Mouse (Mus musculus): Measurements from ENCODE around the gene Hecw1. TPM values are rescaled to one million over a fixed set of nuclear protein-coding genes. Genes with fewer than 3 reads are reported as not detected.

Hecw1 gene
- total and polyA plus RNA-seq, 2 experiments: not detected

- Histone ChIP-seq H3K9ac (ENCODE audit: low read depth, low read length) (no peak overlapping the region), H3K4me3 (ENCODE audit: insufficient read depth, low read depth, low read length) (no peak overlapping the region), H3K4me1 (ENCODE audit: control insufficient read depth, insufficient read depth, low read length) (no peaks in the 10 kb centered on the region), H3K79me2 (ENCODE audit: control insufficient read depth, insufficient read depth, low read length) (no peaks in the 10 kb centered on the region), H3K27me3 (ENCODE audit: control insufficient read depth, insufficient read depth, low read length) (no peaks in the 10 kb centered on the region), H3K27ac (replicated peaks; ENCODE audit: insufficient read depth, low read depth, low read length) (no peak overlapping the region), H3K36me3 (ENCODE audit: control insufficient read depth, insufficient read depth, low read length) (no peaks in the 10 kb centered on the region)
- no peak for DNase-seq (ENCODE audit: extremely low read depth, low read depth, low spot score)
- 86% methylated on average over 8 of the region's 8 CpGs for WGBS
- TF ChIP-seq CTCF (IDR thresholded peaks at IDR 0.05; ENCODE audit: low read depth, low read length): no peak
- TF ChIP-seq POLR2A (IDR thresholded peaks at IDR 0.05; ENCODE audit: extremely low read depth, insufficient read depth, low read length): no peak
Observed at GRCm38 (mm10) chr13:14498780-14499179, 24.2 kb downstream of the Hecw1 start.

GRCm38 (mm10) chr13:14496954-14497353 is 26.1 kb downstream of the Hecw1 start:
- H3K27me3 ChIP-seq (ENCODE audit: control insufficient read depth, insufficient read depth, low read length): no peaks in the 10 kb centered on the region
- no peaks in the 10 kb centered on the region for H3K4me1 ChIP-seq (ENCODE audit: control insufficient read depth, insufficient read depth, low read length)
- DNase-seq (ENCODE audit: extremely low read depth, low read depth, low spot score): no peak
- H3K79me2 ChIP-seq (ENCODE audit: control insufficient read depth, insufficient read depth, low read length): no peaks in the 10 kb centered on the region
- H3K4me3 ChIP-seq (ENCODE audit: insufficient read depth, low read depth, low read length): no peak overlapping the region
- no peaks in the 10 kb centered on the region for H3K36me3 ChIP-seq (ENCODE audit: control insufficient read depth, insufficient read depth, low read length)
- TF ChIP-seq CTCF (IDR thresholded peaks at IDR 0.05; ENCODE audit: low read depth, low read length): no peak
- TF ChIP-seq POLR2A (IDR thresholded peaks at IDR 0.05; ENCODE audit: extremely low read depth, insufficient read depth, low read length): no peak
- H3K9ac ChIP-seq (ENCODE audit: low read depth, low read length): no peak overlapping the region
- 72% methylated on average over 2 of the region's 2 CpGs for WGBS
- H3K27ac ChIP-seq (replicated peaks; ENCODE audit: insufficient read depth, low read depth, low read length): no peak overlapping the region

- no peaks in the 10 kb centered on the region for H3K27me3 ChIP-seq (ENCODE audit: control insufficient read depth, insufficient read depth, low read length)
- no peaks in the 10 kb centered on the region for H3K4me1 ChIP-seq (ENCODE audit: control insufficient read depth, insufficient read depth, low read length)
- no peak overlapping the region for H3K4me3 ChIP-seq (ENCODE audit: insufficient read depth, low read depth, low read length)
- no peaks in the 10 kb centered on the region for H3K36me3 ChIP-seq (ENCODE audit: control insufficient read depth, insufficient read depth, low read length)
- DNase-seq (ENCODE audit: extremely low read depth, low read depth, low spot score): no peak
- TF ChIP-seq POLR2A (IDR thresholded peaks at IDR 0.05; ENCODE audit: extremely low read depth, insufficient read depth, low read length) (no peak), CTCF (IDR thresholded peaks at IDR 0.05; ENCODE audit: low read depth, low read length) (no peak)
- 92% methylated on average over 2 of the region's 2 CpGs for WGBS
- no peak overlapping the region for H3K27ac ChIP-seq (replicated peaks; ENCODE audit: insufficient read depth, low read depth, low read length)
- no peak overlapping the region for H3K9ac ChIP-seq (ENCODE audit: low read depth, low read length)
- H3K79me2 ChIP-seq (ENCODE audit: control insufficient read depth, insufficient read depth, low read length): no peaks in the 10 kb centered on the region
Observed at GRCm38 (mm10) chr13:14487812-14488211, 35.2 kb downstream of the Hecw1 start.

- 83% methylated on average over 1 of the region's 1 CpGs for WGBS
- no peaks in the 10 kb centered on the region for H3K4me1 ChIP-seq (ENCODE audit: control insufficient read depth, insufficient read depth, low read length)
- no peak for TF ChIP-seq POLR2A (IDR thresholded peaks at IDR 0.05; ENCODE audit: extremely low read depth, insufficient read depth, low read length)
- no peak for DNase-seq (ENCODE audit: extremely low read depth, low read depth, low spot score)
- no peaks in the 10 kb centered on the region for H3K27me3 ChIP-seq (ENCODE audit: control insufficient read depth, insufficient read depth, low read length)
- no peak overlapping the region for H3K4me3 ChIP-seq (ENCODE audit: insufficient read depth, low read depth, low read length)
- no peaks in the 10 kb centered on the region for H3K79me2 ChIP-seq (ENCODE audit: control insufficient read depth, insufficient read depth, low read length)
- no peak overlapping the region for H3K27ac ChIP-seq (replicated peaks; ENCODE audit: insufficient read depth, low read depth, low read length)
- H3K9ac ChIP-seq (ENCODE audit: low read depth, low read length): no peak overlapping the region
- no peaks in the 10 kb centered on the region for H3K36me3 ChIP-seq (ENCODE audit: control insufficient read depth, insufficient read depth, low read length)
Observed at GRCm38 (mm10) chr13:14471121-14471520, 51.9 kb downstream of the Hecw1 start.

- DNase-seq (ENCODE audit: extremely low read depth, low read depth, low spot score): no peak
- TF ChIP-seq POLR2A (IDR thresholded peaks at IDR 0.05; ENCODE audit: extremely low read depth, insufficient read depth, low read length) (no peak), CTCF (IDR thresholded peaks at IDR 0.05; ENCODE audit: low read depth, low read length) (no peak)
Observed at GRCm38 (mm10) chr13:14467517-14467916, 55.5 kb downstream of the Hecw1 start.

GRCm38 (mm10) chr13:14461036-14461435 is 62.0 kb downstream of the Hecw1 start:
- Histone ChIP-seq H3K4me1 (ENCODE audit: control insufficient read depth, insufficient read depth, low read length) (no peaks in the 10 kb centered on the region), H3K9ac (ENCODE audit: low read depth, low read length) (no peak overlapping the region), H3K79me2 (ENCODE audit: control insufficient read depth, insufficient read depth, low read length) (no peaks in the 10 kb centered on the region), H3K27ac (replicated peaks; ENCODE audit: insufficient read depth, low read depth, low read length) (no peak overlapping the region), H3K4me3 (ENCODE audit: insufficient read depth, low read depth, low read length) (no peak overlapping the region), H3K27me3 (ENCODE audit: control insufficient read depth, insufficient read depth, low read length) (no peaks in the 10 kb centered on the region), H3K36me3 (ENCODE audit: control insufficient read depth, insufficient read depth, low read length) (no peaks in the 10 kb centered on the region)
- no peak for DNase-seq (ENCODE audit: extremely low read depth, low read depth, low spot score)
- no peak for TF ChIP-seq POLR2A (IDR thresholded peaks at IDR 0.05; ENCODE audit: extremely low read depth, insufficient read depth, low read length)
- no peak for TF ChIP-seq CTCF (IDR thresholded peaks at IDR 0.05; ENCODE audit: low read depth, low read length)
- 86% methylated on average over 5 of the region's 5 CpGs for WGBS

More at GRCm38 (mm10) chr13:14467517-14467916, 55.5 kb downstream of the Hecw1 start:
- Histone ChIP-seq H3K36me3 (ENCODE audit: control insufficient read depth, insufficient read depth, low read length) (no peaks in the 10 kb centered on the region), H3K27me3 (ENCODE audit: control insufficient read depth, insufficient read depth, low read length) (no peaks in the 10 kb centered on the region), H3K4me1 (ENCODE audit: control insufficient read depth, insufficient read depth, low read length) (no peaks in the 10 kb centered on the region), H3K27ac (replicated peaks; ENCODE audit: insufficient read depth, low read depth, low read length) (no peak overlapping the region), H3K79me2 (ENCODE audit: control insufficient read depth, insufficient read depth, low read length) (no peaks in the 10 kb centered on the region), H3K4me3 (ENCODE audit: insufficient read depth, low read depth, low read length) (no peak overlapping the region), H3K9ac (ENCODE audit: low read depth, low read length) (no peak overlapping the region)
- WGBS: 80% methylated on average over 3 of the region's 3 CpGs
